Mouse (Mus musculus) liver, embryonic 14.5 days (tissue): ENCODE results near the gene Clcn5. TPM values are rescaled to one million over a fixed set of nuclear protein-coding genes. Genes with fewer than 3 reads are reported as not detected.

ENCODE experiments used
- ATAC-seq: fragments of 200-750 bp; cut with Nextera tagmentation; 2 replicates; pipeline ENCODE4 v1.8.0; 2017; ENCODE audit warnings: moderate number of reproducible peaks, mild to moderate bottlenecking, moderate library complexity; ENCODE audit not compliant: insufficient read depth
- DNase-seq, 3 experiments: peaks; one replicate each; pipeline ENCODE4 v3.0.0-alpha.2; 2012 to 2013; ENCODE audit warnings: low read depth in 3 of 3, low spot score in 3 of 3
- H3K27ac ChIP-seq: fragments of 300-500 bp; sonication (generic); 2 replicates; pipeline ENCODE4 v1.5.1; 2014; ENCODE audit warnings: moderate library complexity, mild to moderate bottlenecking, control low read depth, inconsistent platforms
- H3K27me3 ChIP-seq: fragments of 300-500 bp; sonication (generic); 2 replicates; pipeline ENCODE4 v1.6.1; 2014; ENCODE audit warnings: mild to moderate bottlenecking, low read length, moderate library complexity; ENCODE audit not compliant: control insufficient read depth, insufficient read depth
- H3K36me3 ChIP-seq: fragments of 300-500 bp; sonication (generic); replicated peaks from 2 replicates; pipeline ENCODE4 v1.6.1; 2014; ENCODE audit warnings: low read depth; ENCODE audit not compliant: control insufficient read depth, insufficient read depth
- H3K4me1 ChIP-seq, 2 experiments: fragments of 200-500 bp in 1 of 2; fragments of 300-500 bp in 1 of 2; sonication (generic) in 1 of 2; replicated peaks; 2 replicates each; pipeline ENCODE4 v1.6.1; 2012 to 2014; ENCODE audit warnings: antibody characterized with exemption in 1 of 2, inconsistent platforms in 1 of 2, low read length in 1 of 2; ENCODE audit not compliant: control insufficient read depth in 2 of 2, insufficient read depth in 2 of 2
- H3K4me2 ChIP-seq: fragments of 300-500 bp; sonication (generic); 2 replicates; pipeline ENCODE4 v1.6.1; 2014; ENCODE audit warnings: low read depth, mild to moderate bottlenecking, control low read depth, moderate library complexity
- H3K4me3 ChIP-seq, 2 experiments: fragments of 200-500 bp in 1 of 2; fragments of 300-500 bp in 1 of 2; sonication (generic) in 1 of 2; 2 replicates each; pipeline ENCODE4 v1.5.1; 2012 to 2014; ENCODE audit warnings: low read depth in 2 of 2, low read length in 2 of 2, mild to moderate bottlenecking in 2 of 2, control low read depth in 1 of 2, inconsistent platforms in 1 of 2, moderate library complexity in 1 of 2; ENCODE audit not compliant: insufficient read depth in 1 of 2
- H3K9ac ChIP-seq: fragments of 300-500 bp; sonication (generic); replicated peaks from 2 replicates; pipeline ENCODE4 v1.6.1; 2014; ENCODE audit warnings: mild to moderate bottlenecking, control low read depth, moderate library complexity
- H3K9me3 ChIP-seq: fragments of 300-500 bp; sonication (generic); 2 replicates; pipeline ENCODE4 v1.6.1; 2016; ENCODE audit warnings: low read length, mixed read lengths; ENCODE audit not compliant: control insufficient read depth
- CTCF ChIP-seq: IDR thresholded peaks from 2 replicates; pipeline ENCODE4 v1.5.1; 2016; ENCODE audit warnings: antibody characterized with exemption, low read depth, control low read depth
- EP300 ChIP-seq: IDR thresholded peaks from 2 replicates; pipeline ENCODE4 v1.6.1; 2016; ENCODE audit warnings: antibody characterized with exemption, low read depth
- WGBS: fragments of 180-500 bp; shearing (Covaris S2); extraction: QIAGEN DNeasy Blood & Tissue Kit; methylation state at CpG from one replicate; pipeline ENCODE4 v1.1.7; 2014; ENCODE audit not compliant: insufficient replicate concordance; 5-methylcytosine and 5-hydroxymethylcytosine counted together
- polyA plus RNA-seq, 2 experiments: library from polyadenylated mRNA; depleted of rRNA in 1 of 2; stranded (reverse) in 1 of 2; unstranded in 1 of 2; fragments of >200 nt; fragmentation: Nextera tagmentation in 1 of 2; extraction: Ambion mirVana in 1 of 2; gene quantifications; 2 replicates each; pipeline versions ENCODE4 v1.2.1 to v1.2.3; 2012 to 2014

The Clcn5 gene
- polyA plus RNA-seq, 2 experiments = 2.2 to 3.4 TPM

DNA sequence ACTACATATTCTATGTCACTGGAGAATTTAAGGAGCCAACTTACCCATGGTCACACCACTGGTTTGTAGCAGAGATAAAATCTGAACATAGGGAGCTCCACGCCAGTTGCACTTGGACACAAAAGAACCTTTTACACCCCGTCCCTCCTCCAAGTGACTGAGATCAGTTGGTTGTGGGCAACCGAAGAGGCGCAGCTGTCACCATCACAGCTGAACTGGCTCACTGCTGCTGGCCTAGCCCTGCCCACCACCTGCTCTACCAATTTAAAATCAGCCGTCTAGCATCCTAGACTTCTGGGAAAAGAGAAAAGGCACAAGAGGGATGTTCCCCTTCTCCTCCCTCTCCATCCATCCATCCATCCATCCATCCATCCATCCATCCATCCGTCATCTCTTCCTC, 42.6 kb downstream of the Clcn5 start:
- TF ChIP-seq EP300 (no peak), CTCF (no peak)

DNA sequence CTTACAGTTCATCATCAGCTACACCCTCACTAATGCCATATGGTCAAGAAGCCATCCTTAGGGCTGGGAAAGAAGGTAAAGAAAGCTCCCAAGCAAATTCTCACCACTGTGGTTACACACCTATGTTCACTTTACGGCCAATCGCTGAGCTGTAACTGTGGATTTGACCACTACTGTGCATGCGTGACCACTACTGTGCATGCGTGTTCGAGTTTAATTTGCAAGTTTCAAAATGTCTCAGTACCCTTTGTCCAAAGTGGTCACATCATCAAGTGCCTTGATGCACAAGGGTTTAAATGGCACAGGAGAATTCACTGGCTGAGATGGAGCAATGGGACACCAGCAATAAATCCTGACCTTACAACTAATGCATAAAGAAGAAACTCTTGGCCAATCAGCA, 58.0 kb downstream of the Clcn5 start:
- no peaks in the 10 kb centered on the region for H3K4me1 ChIP-seq
- no peak overlapping the region for H3K4me2 ChIP-seq
- ATAC-seq (no peak), DNase-seq (no peak)
- no peak overlapping the region for H3K9ac ChIP-seq
- TF ChIP-seq EP300 = no peak
- TF ChIP-seq CTCF = no peak
- no peaks in the 10 kb centered on the region for H3K27me3 ChIP-seq
- no peaks in the 10 kb centered on the region for H3K36me3 ChIP-seq
- WGBS = 79% methylated on average over 5 of the region's 5 CpGs
- H3K9me3 ChIP-seq = no peaks in the 10 kb centered on the region
- no peak overlapping the region for H3K4me3 ChIP-seq
- H3K27ac ChIP-seq = no peak overlapping the region

More for the DNA sequence above, 42.6 kb downstream of the Clcn5 start:
- H3K4me3 ChIP-seq = no peak overlapping the region
- no peaks in the 10 kb centered on the region for H3K4me1 ChIP-seq
- no peak for ATAC-seq
- WGBS = 67% methylated on average over 6 of the region's 6 CpGs
- no peak overlapping the region for H3K4me2 ChIP-seq
- no peak overlapping the region for H3K9ac ChIP-seq
- H3K27me3 ChIP-seq = no peaks in the 10 kb centered on the region
- DNase-seq = no peak
- H3K9me3 ChIP-seq = no peaks in the 10 kb centered on the region
- H3K36me3 ChIP-seq = no peaks in the 10 kb centered on the region
- no peak overlapping the region for H3K27ac ChIP-seq

DNA sequence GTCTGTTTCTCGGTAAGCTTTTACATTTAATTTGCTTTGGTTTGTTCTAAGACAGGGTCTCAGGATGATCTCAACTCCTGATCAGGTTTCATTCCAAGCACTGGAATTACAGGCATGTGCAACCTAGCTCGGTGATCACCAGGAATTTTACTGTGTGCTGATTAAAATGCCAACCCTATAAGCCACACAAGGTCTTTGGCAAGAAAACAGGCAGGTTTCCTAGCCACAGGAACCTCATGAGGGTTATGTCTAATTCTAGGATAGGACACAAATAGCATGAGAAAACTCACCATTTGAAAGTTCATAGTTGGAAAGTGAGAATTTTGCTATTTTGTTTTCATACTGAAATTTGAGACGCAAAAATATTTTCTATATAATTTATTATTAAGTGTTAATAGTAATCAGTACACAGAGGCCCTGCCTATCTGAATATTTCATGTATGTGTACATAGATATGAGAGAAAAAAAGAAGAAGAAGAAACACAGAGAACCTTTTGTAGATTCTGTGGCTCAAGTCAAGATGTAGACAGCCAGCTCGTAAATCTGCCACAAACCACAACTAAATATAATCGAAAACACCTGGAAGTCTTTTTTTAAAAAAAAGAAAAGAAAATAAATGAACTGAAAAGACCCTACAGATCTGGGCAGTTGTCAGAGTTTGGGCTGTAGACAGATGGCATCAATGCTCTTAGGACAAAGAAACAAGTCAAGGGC, 58.6 kb downstream of the Clcn5 start:
- no peak for TF ChIP-seq CTCF
- no peak for TF ChIP-seq EP300
- no peaks in the 10 kb centered on the region for H3K4me1 ChIP-seq
- no peak overlapping the region for H3K4me2 ChIP-seq
- 56% methylated on average over 5 of the region's 5 CpGs for WGBS
- no peaks in the 10 kb centered on the region for H3K9me3 ChIP-seq
- DNase-seq (no peak), ATAC-seq (no peak)
- no peak overlapping the region for H3K27ac ChIP-seq
- H3K9ac ChIP-seq = no peak overlapping the region
- H3K36me3 ChIP-seq = no peaks in the 10 kb centered on the region
- H3K4me3 ChIP-seq = no peak overlapping the region
- no peaks in the 10 kb centered on the region for H3K27me3 ChIP-seq

DNA sequence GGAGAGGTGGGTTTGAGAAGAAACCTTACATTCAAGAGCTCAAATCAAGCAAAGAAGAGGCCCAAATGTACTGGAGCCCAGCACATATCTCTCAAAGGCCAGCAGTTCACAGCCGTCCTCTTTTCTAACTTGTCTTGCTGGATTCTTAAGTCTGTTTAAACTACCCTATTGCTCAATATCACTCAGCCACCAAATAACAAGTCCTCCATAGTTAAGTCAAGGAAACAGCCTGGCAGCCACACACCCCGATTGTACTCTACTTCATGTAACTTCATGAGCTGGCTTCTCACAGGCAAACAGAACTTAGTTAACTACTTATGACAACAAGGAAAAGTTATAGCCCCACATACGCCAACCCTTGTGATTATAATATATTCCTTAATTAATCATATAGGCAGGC, 59.4 kb downstream of the Clcn5 start:
- Histone ChIP-seq H3K9ac (no peak overlapping the region), H3K36me3 (no peaks in the 10 kb centered on the region), H3K4me1 (no peaks in the 10 kb centered on the region), H3K27ac (no peak overlapping the region), H3K4me3 (no peak overlapping the region), H3K27me3 (no peaks in the 10 kb centered on the region), H3K9me3 (no peaks in the 10 kb centered on the region), H3K4me2 (no peak overlapping the region)
- TF ChIP-seq EP300 (no peak), CTCF (no peak)
- WGBS = 62% methylated on average over 3 of the region's 3 CpGs
- no peak for ATAC-seq
- no peak for DNase-seq

DNA sequence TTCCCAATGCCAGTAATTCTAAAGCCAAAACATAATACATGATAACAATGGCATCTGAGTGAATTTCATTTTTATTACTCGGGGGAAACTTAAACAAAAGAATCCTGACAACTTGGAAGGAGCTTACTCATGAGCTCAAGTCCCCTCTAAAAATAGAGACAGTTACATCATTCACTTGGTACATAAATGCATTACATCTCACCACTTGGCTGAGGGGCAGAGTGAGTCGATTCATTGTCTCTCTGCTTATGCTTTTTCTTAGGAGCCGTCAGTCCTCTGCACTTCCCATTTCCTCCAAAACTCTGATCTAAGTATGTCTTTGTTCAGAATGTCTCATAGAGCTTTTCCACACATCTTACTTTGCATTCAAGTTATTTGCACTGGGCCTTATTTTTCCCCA, 63.1 kb downstream of the Clcn5 start:
- DNase-seq (no peak), ATAC-seq (no peak)
- no peak overlapping the region for H3K4me3 ChIP-seq
- no peaks in the 10 kb centered on the region for H3K9me3 ChIP-seq
- H3K4me1 ChIP-seq = no peaks in the 10 kb centered on the region
- 52% methylated on average over 3 of the region's 3 CpGs for WGBS
- no peak for TF ChIP-seq CTCF
- TF ChIP-seq EP300 = no peak
- no peaks in the 10 kb centered on the region for H3K36me3 ChIP-seq
- H3K9ac ChIP-seq = no peak overlapping the region
- no peaks in the 10 kb centered on the region for H3K27me3 ChIP-seq
- H3K27ac ChIP-seq = no peak overlapping the region
- no peak overlapping the region for H3K4me2 ChIP-seq
